Mouse (Mus musculus) Muller cell, postnatal 12 days (primary cell): ENCODE results near the gene Gm19426.

Experiments
- DNase-seq: peaks from one replicate; pipeline ENCODE4 v3.0.0-alpha.2; 2015; ENCODE audit errors: inconsistent ontology term

The Gm19426 gene

DNA sequence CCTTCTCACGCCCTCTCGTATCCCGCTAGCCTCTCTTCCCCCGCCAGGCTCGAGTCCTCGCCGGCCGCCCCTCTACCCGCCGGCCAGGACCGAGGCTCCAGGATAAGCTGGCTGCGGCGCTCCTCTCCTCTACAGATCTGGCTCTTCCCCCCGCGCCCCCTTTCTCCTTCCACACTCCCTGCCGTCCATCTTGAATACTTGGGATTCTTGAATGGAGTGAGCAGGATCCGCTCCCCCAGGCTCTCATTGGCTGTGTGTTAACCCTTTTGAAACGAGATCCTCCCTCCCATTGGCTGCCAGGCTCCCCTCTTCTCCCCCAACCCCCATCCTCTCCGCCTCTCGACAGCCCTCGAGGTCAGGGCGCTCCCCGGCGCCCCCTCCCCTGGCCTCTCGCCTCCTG, at the start of gene Gm19426:
Gene Gm19426, minus strand, starts transcription at position 95 of the 400 bp plus-strand sequence.
- peak; percentile 96 for DNase-seq

GRCm38 (mm10) chr2:84793154-84793553, 49.7 kb upstream of the Gm19426 start:
- DNase-seq, result no peak

DNA sequence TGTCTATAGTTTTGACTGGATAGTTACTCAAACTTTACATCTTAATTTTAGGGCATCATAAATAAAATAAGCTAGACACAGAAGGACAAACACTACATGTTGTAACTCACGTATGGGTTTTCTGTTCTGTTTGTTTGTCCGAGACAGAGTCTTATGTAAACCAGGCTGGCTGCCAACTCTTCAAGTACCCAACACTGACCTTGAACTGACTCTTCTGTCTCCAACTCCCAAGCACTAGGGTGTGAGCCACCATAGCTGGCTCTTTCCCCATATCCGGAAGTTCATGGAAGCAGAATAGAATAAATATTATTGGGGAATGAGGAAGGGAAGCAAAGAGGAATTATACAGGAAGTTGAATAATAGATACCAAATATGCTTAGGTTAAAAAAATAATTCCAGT, 49.1 kb upstream of the Gm19426 start:
- no peak for DNase-seq

GRCm38 (mm10) chr2:84790418-84790817, 47.0 kb upstream of the Gm19426 start:
- no peak for DNase-seq

GRCm38 (mm10) chr2:84788316-84788715, 44.9 kb upstream of the Gm19426 start:
- DNase-seq, result no peak

DNA sequence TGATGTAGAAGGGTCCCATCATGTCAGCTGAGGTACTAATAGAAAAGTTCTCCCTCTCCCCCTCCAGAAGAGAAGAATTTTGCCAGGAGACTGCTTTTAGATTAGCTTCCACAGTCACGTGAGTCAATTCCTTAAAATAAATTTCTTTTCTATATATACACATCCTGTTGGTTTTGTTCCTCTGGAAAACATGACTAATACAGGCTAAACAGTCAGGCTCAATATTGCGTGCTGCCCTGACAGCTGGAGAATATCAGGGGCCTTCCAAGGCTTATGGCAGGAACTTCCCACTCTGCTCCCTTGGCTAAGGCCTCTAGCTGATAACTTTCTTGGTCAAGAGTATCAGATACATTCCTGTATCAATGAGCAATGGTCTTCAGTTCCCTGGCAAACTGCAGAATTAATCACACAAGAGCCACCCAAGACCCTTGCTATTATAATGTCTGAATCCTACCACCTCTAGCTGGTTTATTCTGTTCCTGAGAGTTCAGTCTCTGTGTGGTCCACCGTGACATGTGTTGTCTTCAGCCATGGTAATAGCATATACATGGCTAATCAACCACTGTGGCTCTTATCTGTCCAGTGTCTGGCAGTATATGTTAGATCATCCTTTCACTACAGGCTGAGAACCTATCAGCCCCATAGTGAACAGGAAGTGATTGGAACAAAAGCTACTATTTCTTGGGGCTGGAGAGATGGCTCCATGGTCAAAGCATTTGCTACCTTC, 40.5 kb upstream of the Gm19426 start:
- no peak for DNase-seq

DNA sequence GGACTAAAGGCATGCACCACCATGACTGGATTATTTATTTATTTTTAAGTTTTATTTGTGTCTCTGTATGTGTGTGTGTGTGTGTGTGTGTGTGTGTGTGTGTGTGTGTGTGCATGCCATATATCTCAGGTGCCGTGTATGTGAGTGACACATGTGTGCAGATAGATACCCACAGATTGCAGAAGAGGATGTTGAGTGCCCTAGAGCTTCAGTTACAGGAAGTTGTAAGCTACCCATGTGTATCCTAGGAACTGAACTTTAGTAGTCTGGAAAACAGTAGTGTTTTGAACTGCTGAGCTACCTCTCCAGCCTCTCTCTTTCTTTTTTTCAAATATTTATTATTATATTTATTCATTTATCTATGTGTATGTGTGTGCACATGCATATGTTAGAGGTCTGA, 39.9 kb upstream of the Gm19426 start:
- no peak for DNase-seq

DNA sequence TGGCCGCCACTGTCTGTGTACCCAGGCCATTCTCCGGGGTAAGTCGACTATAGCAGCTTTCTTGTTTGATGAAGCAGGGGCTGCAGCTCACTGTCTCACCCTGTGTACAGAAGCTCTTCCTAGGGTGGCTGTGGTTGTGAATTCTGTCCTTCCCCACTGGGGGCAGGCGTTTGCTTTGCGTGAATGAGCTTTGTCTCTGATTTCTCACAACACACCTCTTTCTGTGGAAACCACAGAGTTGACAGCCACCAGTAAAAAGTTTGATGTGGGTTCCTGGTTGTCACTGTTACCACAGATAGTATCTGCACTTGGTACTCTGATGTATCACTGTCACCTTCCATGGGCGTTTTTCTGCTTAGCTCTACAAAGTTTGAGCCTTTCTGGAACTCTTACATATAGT, 35.8 kb upstream of the Gm19426 start:
- no peak for DNase-seq

DNA sequence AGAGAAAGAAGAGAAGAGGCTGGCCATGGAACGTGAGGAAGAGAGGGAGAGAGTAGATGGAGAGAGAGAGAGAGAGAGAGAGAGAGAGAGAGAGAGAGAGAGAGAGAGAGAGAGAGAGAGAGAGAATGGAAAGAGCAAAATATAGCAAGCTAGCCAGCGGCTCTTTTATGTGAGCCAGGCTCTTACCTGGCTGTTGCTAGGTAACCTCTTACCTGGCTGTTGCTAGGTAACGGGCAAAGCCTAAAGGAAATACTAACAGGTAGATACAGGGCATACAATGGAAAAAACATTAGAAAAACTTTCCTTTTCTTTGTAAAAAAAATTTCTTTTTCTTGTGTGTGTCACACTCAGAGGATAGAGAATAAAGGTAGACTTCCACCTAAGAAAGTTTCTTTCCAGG, 34.3 kb upstream of the Gm19426 start:
- DNase-seq, result no peak

GRCm38 (mm10) chr2:84775665-84776064, 32.2 kb upstream of the Gm19426 start:
- DNase-seq, result peak; percentile 40

- DNase-seq, result no peak
Observed at GRCm38 (mm10) chr2:84775241-84775640, 31.8 kb upstream of the Gm19426 start, which contains the start of gene Serping1. TSS of gene Serping1 (minus strand) at chr2:84775444.

DNA sequence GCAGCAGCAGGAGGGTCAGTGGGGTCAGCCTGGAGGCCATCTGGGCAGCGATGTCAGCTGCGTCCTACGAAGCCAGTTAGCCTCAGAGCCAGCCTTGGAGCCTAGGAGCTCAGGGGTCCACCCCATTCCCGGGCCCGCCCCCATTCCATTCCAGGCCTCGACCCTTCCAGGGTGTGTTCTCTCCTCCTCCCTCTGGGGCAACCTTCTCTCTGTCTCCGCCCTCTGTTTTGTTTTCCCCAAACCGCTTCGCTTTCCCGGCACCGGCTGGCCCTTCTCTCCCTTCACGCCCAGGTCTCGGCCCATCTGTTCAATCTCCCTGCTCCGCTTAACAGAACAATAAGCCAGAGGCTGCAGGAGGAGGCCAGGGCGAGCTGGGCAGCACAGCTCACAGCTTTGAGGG, 31.3 kb upstream of the Gm19426 start:
- DNase-seq, result peak; percentile 87

- DNase-seq, result no peak
Observed at GRCm38 (mm10) chr2:84773195-84773594, 29.7 kb upstream of the Gm19426 start.

GRCm38 (mm10) chr2:84772454-84772853, 29.0 kb upstream of the Gm19426 start:
- no peak for DNase-seq

DNA sequence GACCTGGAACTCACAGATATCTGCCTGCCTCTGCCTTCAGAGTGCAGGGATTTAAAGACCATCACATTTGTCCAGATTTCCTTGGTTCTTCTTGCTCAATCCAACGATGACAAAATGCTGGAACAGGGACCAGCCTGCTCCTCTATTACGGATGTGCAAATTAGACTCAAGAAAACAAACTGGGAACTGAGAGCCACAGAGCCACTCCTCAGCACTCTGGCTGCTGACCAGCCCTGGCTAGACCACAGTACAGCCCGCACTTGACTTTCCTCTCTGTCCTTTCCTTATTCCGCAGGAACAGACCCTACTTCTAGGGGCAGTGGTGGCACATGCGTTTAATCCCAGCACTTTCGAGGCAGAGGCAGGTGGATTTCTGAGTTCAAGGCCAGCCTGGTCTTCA, 27.0 kb upstream of the Gm19426 start:
- DNase-seq, result no peak

- no peak for DNase-seq
Observed at GRCm38 (mm10) chr2:84762818-84763217, 19.4 kb upstream of the Gm19426 start.

- no peak for DNase-seq
Observed at GRCm38 (mm10) chr2:84762295-84762694, 18.8 kb upstream of the Gm19426 start.

DNA sequence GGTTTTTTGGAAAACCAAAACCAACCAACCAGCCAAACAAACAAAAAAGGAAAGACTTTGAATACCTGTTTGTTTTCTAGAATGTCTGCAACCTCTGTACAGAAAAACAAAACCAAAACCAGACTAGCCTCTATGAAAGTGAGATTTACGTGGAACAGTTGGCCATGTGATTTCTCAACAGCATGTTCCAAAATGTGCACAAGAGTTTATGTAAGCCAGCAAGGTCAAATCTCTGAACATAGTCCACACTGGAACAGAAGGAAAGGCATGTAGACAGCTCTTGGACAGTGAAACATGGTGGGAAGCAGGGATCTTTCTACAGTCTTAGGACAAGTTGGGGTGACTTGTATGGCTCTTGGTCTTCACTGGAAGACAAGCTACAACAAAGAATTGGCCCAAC, 18.4 kb upstream of the Gm19426 start:
- DNase-seq, result no peak

- no peak for DNase-seq
Observed at GRCm38 (mm10) chr2:84761309-84761708, 17.9 kb upstream of the Gm19426 start.

- no peak for DNase-seq
Observed at GRCm38 (mm10) chr2:84760777-84761176, 17.3 kb upstream of the Gm19426 start.

DNA sequence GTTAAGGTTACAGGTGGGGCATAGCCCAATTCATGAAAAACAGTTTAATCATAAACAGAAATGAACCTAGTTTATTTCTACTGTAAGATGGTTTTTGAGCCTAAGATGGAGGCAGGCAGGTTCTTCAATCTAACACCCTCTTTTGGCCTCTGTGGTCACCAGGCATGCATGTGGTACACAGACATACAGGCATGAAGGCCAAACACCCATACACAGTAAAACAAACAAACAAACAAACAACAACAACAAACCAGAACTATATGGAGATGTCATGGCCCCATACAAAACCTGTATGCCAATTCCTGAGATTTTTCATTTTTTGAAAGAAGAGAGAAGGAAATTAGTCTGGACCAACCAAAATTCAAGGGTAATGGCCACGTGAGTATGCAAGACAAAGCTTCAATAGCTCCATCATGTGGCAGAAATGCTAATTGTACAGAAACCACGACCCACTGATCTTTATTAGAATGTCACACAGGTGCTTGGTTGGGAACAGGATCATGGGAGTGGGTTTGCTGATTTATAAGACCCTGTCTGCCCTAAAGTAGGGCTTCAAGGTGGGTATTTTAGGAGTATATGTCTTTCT, 15.2 kb upstream of the Gm19426 start:
- DNase-seq, result peak; percentile 40

- no peak for DNase-seq
Observed at GRCm38 (mm10) chr2:84757026-84757682, 13.7 kb upstream of the Gm19426 start.

- no peak for DNase-seq
Observed at GRCm38 (mm10) chr2:84756245-84756644, 12.8 kb upstream of the Gm19426 start.
